Mouse (Mus musculus): ENCODE measurements around the gene Ceacam1.
A peak's percentile ranks its signal among the peaks of the same experiment; 100 is the strongest.
"Not testable (repeated sequence)": the region's sequence is repeated elsewhere in the genome, so short reads cannot be mapped to it uniquely, and the experiment has no call there.

Gene Ceacam1

DNA sequence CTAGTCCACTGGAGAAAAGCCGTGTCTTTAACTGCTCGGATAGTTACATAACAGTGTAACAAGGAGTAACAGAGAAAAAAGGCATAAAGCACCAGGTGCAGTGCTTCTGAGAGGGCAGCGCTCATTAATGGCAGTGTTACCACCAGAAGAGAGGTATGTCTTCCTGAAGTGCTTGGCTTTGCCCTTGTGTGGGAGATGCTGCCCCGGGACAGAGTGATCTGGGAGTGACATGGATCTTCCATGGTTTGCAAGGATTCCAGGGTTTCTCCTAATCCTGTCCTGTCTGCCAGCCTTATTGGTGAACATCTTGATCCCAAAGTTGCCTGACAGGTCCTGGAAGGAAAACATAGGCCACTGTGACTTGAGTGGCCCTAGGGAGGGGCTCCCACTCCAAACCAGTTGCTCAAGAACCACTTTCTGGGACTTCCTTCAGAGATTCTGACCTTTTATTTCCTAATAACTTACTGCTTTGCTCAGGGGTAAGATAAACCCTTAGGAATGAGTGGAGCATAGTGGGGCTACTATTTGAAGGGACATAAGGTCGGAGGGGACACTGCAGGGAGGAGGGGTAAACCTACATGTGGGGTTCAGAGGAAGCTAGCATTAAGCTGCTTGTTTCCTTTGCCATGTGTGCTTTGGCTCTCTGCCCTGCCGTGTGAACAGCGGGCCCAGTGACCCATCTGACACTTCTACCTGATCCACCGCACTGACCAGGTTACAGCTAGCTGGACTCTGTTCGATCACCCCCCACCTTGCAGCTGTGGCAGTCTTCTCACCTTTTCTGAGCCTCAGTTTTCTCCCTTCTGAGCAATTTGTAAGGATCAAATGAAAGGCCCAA lies 37.2 kb downstream of the Ceacam1 start:
- no peak for DNase-seq

DNA sequence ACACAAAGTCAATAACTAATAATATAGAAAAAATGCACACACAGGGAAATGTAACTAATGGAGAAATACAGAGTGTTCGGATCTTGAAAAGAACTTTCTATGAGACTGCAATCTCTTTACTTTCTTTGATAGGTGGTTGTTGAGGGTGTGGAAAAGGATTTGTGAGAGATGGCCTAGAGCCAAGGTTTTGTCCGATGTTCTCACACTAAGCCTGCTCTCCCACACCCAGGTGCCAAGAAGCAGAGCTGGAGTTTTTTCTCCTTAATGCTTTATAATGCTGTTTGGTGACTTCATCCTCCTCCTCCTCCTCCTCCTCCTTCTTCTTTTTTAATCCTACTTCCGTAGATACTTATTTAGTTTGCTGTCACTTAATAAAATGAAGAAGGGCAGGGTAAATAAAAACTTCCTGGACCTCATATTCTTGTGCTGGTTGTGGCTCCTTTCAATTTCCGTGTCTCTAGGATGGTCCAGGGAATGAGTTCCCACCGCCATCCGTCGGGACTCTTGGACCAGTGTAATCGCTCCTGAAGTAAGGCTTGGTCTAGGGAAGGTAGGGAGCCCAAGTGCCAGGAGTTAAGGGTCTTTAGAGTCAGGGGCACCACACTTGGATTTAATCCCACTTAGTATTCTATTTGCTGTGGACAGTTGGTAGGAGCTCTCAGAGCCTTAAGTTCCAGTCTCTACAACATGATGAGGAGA lies 38.1 kb downstream of the Ceacam1 start:
- DNase-seq = no peak

DNA sequence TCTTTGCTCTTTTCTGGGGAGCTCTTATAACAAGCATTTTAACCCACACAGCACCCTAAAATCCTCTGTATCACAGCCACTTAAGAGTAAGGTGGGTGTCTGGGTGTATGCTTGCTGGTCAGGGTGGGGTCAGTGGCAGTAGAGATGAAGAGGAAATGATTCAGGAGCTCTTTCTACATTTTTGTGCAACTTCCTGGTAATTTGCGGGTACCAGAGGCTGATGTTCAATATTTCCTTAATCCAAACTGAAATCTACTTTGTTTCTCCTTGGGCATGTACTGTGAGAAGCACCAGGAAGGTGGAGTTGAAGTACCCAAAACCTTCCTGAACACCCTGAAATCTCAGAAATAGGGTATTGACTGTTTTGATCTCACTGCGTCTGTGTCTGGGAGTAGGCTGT lies 40.7 kb downstream of the Ceacam1 start:
- DNase-seq = no peak

DNA sequence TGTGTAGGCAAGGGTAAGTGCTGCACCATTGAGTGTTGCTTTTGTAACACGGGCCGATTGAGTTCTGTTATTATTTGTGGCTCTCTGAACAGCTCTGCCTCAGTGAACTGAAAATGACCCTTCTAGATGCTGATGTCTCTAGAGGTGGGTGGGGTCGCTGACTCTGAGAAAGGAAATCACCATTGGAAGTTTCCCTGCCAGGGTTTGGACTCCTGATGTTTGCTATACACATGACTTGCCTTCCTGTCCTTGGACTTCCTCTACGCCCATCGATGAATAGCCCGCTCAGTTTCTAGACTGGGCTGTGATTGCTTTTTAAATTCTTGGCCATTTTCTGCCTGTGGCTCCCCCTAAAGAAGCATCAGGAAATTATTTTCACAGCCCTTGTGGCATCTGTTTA lies 41.2 kb downstream of the Ceacam1 start:
- no peak for DNase-seq

DNA sequence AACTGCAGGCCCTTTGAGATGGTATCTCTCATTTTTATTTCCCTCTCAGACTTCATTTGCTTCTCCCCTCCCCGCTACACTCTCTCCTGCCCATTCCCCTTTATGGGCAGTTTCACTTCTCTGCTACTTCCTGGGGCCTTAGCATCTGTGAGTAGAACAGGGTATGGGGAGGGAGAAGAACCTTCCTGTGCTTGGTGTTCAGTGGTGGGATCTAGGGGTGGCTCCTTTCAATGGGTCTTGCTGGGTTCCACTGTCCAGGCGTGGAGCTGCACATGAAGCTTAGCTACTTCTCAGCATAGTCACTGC lies 41.9 kb downstream of the Ceacam1 start:
- DNase-seq = no peak

DNA sequence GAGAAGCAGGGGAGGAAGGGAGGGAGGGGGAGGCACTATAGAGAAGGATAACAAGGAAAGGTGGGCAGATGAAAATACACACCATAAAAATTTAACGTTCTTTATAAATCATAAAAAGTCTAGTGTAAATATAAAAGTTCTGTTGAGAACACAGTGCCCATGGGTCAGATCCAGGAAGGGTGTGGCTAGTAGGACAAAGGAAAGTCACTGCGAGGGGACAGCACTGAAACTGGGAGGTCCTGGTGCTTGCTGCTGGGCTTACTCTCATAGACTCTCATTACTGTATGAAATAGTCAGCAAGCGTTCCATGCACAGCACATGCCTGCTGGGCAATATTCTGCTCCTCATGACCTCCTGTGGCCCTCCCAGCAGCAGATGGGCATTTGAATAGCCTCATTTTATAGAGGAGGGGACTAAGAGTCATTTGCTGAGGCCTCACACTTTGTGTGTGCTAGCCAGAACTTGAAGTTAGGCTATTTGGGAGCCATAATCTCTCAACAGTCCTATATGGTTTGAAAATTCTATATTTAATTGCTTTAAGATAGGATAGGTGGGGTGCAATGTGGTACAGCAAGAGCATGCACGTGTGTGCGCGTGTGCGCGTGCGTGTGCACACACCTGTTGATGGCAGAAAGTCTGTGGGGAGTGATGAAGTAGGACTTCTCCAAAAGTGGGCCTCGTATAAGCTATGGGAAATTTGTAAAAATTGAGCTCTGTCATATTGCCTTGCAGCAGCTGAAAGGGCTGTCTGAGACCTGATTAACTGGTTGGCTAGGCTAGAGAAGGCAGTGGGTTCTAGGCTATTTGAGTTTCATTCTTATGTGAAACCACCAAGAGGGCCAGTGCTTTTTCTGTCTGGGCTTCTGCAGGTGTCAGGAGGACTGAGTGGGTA lies 42.5 kb downstream of the Ceacam1 start:
- no peak for DNase-seq

DNA sequence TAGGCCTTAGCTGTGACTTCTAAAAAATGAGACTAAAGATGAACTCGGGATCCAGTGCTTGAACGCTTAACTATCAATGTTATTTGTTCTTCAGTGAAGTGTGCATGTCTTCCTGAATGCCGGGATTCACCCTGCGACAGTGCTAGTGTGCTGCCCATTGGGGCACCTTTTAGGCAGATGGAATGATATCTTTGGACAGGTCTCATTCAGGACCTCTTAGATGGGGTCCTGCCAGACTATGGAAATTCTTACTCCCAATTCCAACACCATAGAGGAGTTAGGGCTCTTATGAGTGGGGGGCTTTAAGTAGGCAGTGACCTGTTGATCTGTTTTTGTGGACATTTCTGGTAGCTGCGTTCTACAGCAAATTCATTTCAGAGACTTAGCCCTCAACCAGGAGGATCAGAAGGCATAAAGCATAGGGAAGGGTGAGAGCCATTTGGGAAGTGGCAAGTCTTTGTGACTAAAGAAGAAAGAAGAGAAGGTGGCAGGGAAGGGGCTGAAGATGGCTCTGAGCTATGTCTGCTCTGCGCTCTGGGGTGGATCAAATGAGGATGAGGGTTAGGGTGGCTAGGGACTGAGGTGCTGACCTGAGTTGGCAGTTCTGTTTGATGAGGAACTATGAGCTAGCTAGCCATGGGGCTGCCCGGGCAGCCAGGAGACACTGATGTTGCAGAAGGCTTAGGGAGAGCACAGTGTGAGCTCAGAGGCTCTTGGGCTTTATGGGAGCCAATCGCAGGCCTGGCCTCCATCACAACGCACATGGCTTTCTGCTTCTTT lies 43.4 kb downstream of the Ceacam1 start:
- no peak for DNase-seq

DNA sequence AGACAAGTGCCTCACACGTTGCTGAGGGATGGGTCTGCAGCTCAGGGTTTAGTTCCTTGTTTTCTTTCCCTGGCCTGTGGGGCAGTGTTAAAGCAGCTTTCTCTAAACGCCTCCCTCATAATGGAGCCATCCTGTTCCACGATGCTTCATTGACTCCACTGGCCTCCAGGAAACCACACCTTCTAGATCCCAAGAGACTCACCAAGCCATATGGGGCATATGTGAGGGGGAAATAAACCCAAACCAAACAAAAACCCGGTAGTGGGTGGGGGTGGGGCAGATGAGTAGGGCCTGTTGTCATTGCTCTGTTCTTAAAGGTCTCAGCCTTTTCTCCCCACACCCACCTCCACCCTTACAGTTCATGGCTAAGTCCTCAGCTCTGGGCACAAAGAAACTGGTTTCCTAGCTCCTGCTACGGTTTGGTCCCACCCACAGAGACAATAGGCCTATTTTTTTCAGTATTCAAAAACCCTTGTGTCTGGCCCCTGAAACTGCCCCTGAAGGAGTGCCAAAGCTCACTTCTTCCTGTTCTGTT lies 44.3 kb downstream of the Ceacam1 start:
- no peak for DNase-seq

DNA sequence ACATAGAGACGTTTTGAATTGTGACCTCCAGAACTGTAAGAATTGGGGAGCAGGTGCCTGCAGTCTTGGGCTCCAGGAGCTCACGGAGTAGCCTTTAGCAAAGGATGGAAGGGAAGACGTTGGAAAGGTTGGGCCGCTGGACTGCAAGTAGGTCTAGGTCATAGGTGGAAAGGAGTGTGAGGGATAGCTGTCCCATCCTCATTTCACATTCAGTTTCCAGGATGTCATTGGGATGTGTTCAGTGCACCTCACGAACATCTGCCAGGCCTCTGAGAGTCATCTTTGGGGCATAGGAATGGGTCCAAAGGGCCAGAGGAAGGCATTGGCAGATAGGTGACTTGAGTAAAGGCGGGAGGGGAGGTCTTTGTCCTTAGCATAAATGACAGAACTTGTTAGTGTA lies 45.0 kb downstream of the Ceacam1 start:
- no peak for DNase-seq

DNA sequence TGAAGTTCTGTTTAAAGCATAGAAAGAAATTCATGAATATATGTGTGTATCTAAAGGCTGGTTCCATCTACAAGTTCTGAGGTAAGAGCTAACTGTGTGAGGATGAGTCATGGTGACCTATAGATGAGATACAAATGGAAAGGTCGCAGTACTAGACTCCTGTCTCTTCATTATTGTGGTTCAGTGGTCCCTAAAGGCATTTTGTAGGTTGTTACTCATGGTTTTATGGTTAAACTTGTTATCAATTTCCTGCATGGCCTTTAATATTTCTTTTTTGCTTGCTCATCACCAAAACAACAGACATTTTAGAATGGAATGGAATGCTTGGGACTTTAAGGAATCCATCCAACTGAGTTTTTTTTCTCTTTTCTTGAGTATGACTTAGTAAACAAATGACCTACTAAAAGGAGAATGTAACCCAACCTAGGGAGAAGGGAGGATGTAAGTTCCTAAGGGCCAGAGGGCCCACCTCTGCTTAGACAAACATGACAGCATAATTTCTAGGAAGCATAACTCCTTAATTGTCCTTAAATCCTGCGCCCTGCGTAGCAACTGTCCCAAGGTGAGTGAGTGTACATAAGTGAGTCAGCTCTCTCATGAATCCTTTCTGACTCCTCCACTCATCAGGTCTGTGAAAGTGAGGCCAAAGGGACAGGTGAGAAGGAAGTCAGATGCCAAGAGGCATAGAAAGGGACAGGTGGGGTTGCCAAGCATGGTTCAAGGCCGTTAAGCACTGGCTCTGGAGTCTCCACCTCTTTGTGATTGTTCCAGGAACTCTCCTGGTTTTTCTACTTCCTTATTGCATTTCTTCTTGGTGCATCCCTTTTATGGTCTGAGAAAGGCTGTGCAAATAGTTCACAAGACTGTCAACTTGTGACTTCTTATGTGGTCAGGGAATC lies 47.3 kb downstream of the Ceacam1 start:
- DNase-seq = no peak

DNA sequence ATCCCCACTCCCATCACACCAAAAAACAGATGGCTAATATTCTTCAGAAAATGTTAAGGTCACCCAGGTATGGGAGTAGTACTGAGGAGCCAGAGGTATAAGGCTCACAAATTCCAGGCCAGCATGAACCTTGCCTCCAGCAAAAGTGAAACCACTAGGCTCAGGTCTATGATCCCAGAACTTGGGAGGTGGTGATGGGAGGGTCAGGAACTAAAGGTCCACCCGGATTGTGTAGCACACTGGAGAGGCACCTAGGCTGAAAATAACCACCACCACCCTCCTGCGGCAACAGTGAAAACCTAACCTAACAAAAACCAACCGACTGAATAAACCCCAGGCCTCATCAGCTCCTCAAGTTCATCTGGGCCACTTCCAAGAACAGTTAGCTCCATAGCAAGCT lies 49.1 kb downstream of the Ceacam1 start:
- DNase-seq = no peak

DNA sequence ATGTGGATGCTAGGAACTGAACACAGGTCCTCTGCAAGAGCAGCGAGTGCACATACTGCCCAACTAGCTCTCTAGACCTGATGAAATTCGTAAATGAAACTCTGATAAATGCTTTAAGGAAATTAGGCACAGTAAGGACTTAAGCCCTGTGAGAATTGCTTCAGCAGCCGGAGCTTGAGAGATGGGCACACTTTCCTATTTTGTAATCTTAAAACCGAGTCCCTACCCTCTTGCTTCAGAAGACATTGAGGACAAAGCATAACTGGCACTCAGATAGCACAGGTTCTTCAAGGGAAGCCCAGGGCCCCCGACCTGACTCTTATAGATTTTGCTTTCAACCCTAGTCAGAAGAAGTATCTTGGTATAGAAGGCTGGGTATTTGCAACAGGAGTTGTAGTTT lies 50.3 kb downstream of the Ceacam1 start:
- no peak for DNase-seq

DNA sequence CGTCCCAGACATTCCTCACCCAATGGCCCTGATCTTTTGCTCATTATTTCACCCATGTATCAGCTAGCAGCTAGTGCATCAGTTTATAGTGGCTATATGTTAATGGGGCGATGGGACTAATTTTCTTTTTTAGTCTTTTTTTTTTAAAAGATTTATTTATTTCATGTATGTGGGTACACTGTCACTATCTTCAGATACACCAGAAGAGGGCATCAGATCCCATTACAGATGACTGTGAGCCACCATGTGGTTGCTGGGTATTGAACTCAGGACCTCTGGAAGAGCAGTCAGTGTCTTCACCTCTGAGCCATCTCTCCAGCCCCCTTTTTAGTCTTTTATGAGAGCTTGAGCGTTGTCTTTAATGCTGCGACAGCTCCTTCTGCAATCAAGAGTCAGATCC lies 51.0 kb downstream of the Ceacam1 start:
- not testable (repeated sequence) for DNase-seq

DNA sequence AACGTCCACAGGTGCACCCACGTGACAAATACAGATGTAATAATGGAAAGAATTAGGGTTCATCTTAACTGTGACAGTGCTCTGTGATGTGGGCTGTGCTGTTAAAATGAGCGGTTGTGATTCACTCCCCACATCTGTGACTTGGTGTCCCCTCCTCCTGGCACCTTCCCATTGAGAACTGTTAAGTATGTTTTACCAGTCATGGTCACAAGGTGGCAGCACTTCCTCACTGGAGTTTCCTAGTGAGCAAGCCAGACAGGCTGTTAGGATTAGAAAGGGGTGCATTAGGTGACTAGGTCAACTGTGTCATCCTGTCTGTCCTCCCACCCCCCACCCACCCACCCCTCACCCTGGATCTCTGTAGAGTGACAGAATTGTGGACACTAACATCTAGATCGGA lies 53.0 kb downstream of the Ceacam1 start:
- DNase-seq = peak; percentile 84

DNA sequence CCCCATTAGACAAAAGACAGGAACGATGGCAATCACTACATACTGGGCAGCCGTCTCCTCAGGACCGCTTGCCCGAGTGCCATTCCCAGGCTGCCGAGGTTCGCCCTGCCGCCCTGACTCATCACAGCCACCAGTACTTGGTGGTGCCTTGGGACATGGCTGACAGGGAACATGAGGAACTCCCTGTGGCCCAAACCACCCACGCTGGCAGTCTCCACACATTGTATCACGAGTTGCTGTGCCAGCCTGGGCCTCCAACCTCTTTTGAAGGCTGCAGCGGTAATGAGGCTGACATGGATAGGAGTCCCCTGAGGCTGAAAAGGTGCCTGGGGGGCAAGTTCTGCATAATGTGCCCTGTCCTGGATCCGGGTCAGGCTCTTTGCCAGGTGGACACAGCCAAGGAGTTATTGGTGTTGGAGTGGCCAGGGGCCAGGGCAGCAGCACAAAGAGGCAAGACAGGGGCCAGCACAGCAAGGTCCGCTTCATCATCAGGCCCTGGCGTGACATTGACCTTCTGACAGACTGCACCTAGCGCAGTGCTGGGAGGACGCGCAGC lies 55.0 kb downstream of the Ceacam1 start:
- DNase-seq = no peak

DNA sequence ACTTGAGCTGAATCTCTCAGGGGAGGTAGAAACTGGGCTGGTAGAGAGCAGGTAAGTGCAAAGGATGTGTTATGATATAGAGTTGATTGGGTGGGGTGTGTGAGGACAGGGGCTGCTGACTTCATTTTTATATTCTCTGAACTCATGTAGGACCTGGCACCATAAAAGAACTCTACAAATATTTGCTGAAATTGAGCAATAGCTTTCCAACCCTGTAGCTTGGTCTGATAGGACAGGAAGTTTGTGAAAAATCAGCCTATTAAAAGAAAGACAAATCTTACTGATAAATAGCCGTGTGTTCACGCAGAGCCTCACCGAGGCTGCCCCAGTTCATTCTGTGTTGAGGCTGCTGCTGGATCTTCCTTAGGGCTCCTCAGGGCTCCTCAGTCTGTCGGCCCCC lies 57.5 kb downstream of the Ceacam1 start:
- no peak for DNase-seq

DNA sequence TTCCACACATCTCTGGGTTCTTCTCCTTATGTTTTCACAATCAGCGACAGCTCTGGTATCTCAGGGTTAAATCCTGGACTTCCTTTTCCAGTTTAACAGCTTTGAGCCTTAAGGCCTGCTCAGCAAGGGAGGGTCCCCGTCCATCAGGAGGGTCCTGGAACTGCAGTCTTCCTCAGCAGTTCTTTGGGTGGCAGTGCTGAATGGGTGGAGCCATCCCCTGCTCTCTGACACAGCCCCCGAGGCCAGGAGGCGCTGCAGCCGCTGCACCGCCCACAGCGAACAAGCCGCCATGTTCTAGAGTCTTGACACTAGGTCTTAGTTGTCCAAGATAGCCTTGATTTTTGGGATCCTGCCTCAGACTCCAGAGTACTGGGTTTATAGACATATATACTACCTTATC lies 57.9 kb downstream of the Ceacam1 start:
- peak; percentile 12 for DNase-seq

DNA sequence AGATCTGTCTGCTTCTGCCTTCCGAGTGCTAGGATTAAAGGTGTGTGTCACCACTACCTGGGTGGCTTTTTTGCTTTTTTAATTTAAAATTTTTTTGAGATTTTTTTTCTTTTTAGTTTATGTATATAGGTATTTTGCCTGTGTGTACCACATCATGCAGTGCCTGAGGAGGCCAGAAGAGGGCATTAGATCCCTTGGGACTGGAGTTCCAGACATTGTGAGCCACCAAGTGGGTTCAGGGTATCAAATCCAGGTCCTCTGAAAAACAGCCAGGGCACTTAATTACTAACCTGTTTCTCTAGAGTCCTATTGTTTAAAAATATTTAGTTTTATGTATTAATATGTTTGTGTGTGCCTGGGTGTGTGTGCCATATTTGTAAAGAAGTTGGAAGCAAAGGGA lies 59.8 kb downstream of the Ceacam1 start:
- DNase-seq = peak; percentile 51

DNA sequence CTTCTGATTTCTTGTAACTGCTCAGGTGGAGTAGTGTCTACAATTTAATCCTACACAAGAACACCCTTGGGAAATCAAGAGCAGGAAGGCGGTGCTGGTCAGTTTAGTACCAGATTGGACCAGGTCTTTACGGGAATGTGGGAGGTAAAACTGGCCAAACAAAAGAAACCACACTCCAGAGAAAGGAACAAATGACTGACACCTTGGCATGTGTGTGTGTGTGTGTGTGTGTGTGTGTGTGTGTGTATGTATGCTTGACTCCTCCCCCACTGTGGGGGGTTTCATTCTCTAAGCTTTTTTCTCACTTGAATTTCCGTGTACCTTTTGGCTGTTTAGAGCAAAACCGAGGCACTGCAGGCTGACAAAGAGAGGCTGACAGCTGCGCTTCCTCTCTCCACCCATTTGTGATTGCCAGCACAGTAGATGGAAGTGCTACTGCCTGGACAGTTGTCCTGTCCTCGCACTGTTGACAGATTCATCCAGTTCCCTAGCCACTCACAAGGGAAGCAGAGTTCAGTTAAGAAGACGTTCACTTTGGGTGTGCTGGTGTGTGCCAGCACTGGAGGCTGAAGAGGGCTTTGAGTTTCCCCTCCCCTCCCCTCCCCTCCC lies 64.5 kb downstream of the Ceacam1 start, which contains the start of gene Cxcl17:
Cxcl17 (minus strand) TSS at position 54 of the 609 bp plus-strand sequence.
- no peak for DNase-seq

DNA sequence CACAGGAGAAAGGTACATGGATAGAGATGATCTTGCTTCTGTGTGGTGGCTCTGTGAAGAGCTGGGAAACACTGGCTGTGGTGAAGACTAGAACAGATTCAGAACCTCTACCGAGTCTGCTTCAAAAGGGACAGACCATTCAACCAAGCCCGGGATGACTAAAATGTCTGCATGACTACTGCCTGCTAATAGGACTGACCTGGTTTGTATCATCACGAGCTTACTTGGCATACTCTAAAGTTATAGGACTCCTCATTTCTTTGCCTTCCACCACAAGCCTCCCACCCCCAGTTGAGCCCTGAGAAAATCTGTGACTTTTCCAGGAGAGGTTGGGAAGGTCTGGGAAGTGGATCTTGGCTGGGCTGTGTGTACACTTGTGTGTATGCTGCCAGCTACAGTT lies 65.5 kb downstream of the Ceacam1 start:
- DNase-seq = no peak

Measured in thymus, postnatal 14 days (tissue).